Mouse (Mus musculus): ENCODE results near the gene Mif. TPM values are rescaled to one million over a fixed set of nuclear protein-coding genes. Genes with fewer than 3 reads are reported as not detected.

Mif gene
- polyA plus RNA-seq, 1 experiment from 2014 or later = 529 TPM

- Histone ChIP-seq H3K4me2 (replicated peaks; ENCODE audit: low read depth) (no peak overlapping the region), H3K27ac (ENCODE audit: low read depth, low read length) (no peak overlapping the region), H3K4me1 (replicated peaks; ENCODE audit: control insufficient read depth, insufficient read depth, low read length) (no peaks in the 10 kb centered on the region), H3K9me3 (ENCODE audit: control insufficient read depth) (no peaks in the 10 kb centered on the region), H3K27me3 (replicated peaks; ENCODE audit: control insufficient read depth, insufficient read depth, low read length) (no peaks in the 10 kb centered on the region), H3K4me3 (ENCODE audit: low read depth, low read length) (no peak overlapping the region), H3K9ac (ENCODE audit: low read depth, low read length) (no peak overlapping the region), H3K36me3 (ENCODE audit: control insufficient read depth, insufficient read depth) (no peaks in the 10 kb centered on the region)
- no peak for TF ChIP-seq CTCF (IDR thresholded peaks at IDR 0.05; ENCODE audit: low read depth)
- WGBS = 94% methylated on average over 8 of the region's 8 CpGs
- ATAC-seq = no peak
Observed at GRCm38 (mm10) chr10:75884742-75885141, 24.7 kb upstream of the Mif start.

DNA sequence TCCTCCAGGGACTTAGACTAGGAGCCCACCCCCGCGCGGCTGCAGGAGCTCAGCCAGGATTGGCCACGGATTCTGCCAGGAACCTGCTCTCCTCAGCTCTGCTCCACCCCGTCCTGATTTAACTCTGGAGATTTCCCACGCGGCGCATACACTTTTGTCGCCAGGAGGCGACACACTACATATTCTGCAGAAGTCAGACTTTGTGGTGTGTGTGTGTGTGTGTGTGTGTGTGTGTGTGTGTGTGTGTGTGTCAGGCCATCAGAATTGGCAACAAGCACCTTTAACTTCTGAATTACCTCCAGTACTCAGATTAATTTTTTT lies 23.2 kb upstream of the Mif start:
- Histone ChIP-seq H3K9ac (ENCODE audit: low read depth, low read length) (no peak overlapping the region), H3K4me2 (replicated peaks; ENCODE audit: low read depth) (peak overlapping the region; percentile 62), H3K27me3 (replicated peaks; ENCODE audit: control insufficient read depth, insufficient read depth, low read length) (no peaks in the 10 kb centered on the region), H3K27ac (ENCODE audit: low read depth, low read length) (no peak overlapping the region), H3K9me3 (ENCODE audit: control insufficient read depth) (no peaks in the 10 kb centered on the region), H3K4me1 (replicated peaks; ENCODE audit: control insufficient read depth, insufficient read depth, low read length) (no peaks in the 10 kb centered on the region), H3K4me3 (ENCODE audit: low read depth, low read length) (peak overlapping the region; percentile 21; the same call in 1 of the 2 replicates), H3K36me3 (ENCODE audit: control insufficient read depth, insufficient read depth) (no peaks in the 10 kb centered on the region)
- peak; percentile 75; the same call in 1 of the 2 replicates for ATAC-seq
- peak; percentile 82 for TF ChIP-seq CTCF (IDR thresholded peaks at IDR 0.05; ENCODE audit: low read depth)
- 2% methylated on average over 10 of the region's 10 CpGs for WGBS

DNA sequence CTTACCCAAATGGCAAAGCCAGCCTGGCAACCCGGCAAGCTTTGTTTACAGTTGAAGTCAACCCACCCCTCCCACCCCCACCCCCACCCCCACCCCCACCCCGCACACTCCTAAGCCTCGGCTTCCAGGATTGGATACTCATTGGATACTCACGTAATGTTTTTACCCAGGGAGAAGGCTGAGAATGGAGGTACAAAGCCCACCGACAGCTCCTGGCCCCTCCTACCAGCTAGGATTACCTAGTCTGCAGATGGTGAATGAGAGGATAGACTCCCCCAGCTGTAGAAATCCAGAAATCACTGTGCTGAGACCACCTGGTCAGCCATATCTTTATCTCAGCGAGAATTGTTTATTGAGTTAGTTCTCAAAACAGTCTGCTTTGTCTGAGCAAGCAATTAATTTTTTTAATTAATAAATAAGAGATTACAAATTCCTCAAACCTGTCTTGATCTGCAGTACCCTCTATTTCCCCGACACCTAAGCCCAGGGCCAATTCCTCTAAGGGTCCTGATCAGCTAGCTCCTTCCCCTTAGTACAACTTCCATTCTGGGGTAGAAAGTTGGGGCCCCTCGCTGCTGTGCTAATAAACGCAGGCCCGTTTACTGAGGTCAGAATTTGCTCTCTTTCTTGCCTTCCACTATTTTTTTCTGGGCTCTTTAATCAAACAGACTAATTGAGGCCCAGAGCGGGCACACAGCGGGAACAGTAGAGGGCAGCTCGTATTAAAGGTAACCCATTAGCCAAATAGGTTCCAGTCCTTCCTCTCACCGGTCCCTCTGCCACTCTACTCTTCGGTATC lies 22.6 kb upstream of the Mif start:
- Histone ChIP-seq H3K27me3 (replicated peaks; ENCODE audit: control insufficient read depth, insufficient read depth, low read length) (no peaks in the 10 kb centered on the region), H3K9ac (ENCODE audit: low read depth, low read length) (no peak overlapping the region), H3K4me1 (replicated peaks; ENCODE audit: control insufficient read depth, insufficient read depth, low read length) (no peaks in the 10 kb centered on the region), H3K4me2 (replicated peaks; ENCODE audit: low read depth) (peak overlapping the region; percentile 62), H3K4me3 (ENCODE audit: low read depth, low read length) (peak overlapping the region; percentile 21; the same call in 1 of the 2 replicates), H3K36me3 (ENCODE audit: control insufficient read depth, insufficient read depth) (no peaks in the 10 kb centered on the region), H3K27ac (ENCODE audit: low read depth, low read length) (no peak overlapping the region), H3K9me3 (ENCODE audit: control insufficient read depth) (no peaks in the 10 kb centered on the region)
- no peak for ATAC-seq
- WGBS = 12% methylated on average over 15 of the region's 15 CpGs
- TF ChIP-seq CTCF (IDR thresholded peaks at IDR 0.05; ENCODE audit: low read depth) = no peak

DNA sequence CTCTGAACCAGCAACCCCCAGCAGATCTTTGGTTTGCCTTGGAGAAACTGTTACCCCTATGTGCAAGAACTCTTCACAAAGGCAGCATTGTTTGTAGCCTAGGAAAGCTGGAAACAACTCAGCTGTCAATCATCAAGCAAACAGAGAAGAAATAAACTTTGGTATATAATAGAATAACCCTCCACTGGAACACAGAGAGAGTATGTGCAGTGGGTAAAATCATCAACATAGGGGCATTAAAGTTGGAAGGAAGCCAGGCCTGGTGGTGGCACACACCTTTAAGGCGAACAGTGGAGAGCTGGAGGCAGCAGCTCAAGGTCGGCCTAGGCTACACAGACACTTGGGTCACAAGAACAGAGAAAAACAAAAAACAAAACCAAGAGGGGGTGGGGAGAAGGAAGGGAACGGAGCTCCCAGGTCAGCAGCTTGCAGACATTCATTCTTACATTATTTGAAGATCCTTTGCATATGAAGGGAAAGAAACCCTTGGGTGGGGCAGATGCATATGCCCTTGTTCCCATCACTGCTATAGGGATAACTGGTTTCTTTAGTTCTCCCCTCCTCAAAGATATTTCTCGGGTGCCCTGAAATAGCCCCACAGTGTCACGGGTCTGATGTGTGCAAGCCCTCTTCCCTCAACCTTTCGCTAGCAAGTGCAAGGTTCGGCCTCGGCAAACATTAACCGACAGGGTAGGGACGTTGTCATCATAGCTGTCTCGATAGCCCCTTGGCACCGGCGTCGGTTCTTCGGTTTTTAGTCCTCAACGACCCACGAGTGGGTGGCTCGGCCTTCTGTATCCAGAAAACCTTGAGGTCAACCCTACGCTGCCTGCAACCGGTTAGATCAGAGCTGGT lies 21.8 kb upstream of the Mif start:
- H3K9ac ChIP-seq (ENCODE audit: low read depth, low read length) = no peak overlapping the region
- no peaks in the 10 kb centered on the region for H3K4me1 ChIP-seq (replicated peaks; ENCODE audit: control insufficient read depth, insufficient read depth, low read length)
- no peak overlapping the region for H3K27ac ChIP-seq (ENCODE audit: low read depth, low read length)
- H3K36me3 ChIP-seq (ENCODE audit: control insufficient read depth, insufficient read depth) = no peaks in the 10 kb centered on the region
- peak overlapping the region; percentile 62 for H3K4me2 ChIP-seq (replicated peaks; ENCODE audit: low read depth)
- 18% methylated on average over 20 of the region's 20 CpGs for WGBS
- H3K27me3 ChIP-seq (replicated peaks; ENCODE audit: control insufficient read depth, insufficient read depth, low read length) = no peaks in the 10 kb centered on the region
- ATAC-seq = 0 out of 2 replicates have a peak, but pooled peaks have one; percentile 35
- no peak for TF ChIP-seq CTCF (IDR thresholded peaks at IDR 0.05; ENCODE audit: low read depth)
- H3K9me3 ChIP-seq (ENCODE audit: control insufficient read depth) = no peaks in the 10 kb centered on the region
- H3K4me3 ChIP-seq (ENCODE audit: low read depth, low read length) = no peak overlapping the region

GRCm38 (mm10) chr10:75880771-75881577 lies 20.9 kb upstream of the Mif start:
- 52% methylated on average over 6 of the region's 6 CpGs for WGBS
- no peaks in the 10 kb centered on the region for H3K9me3 ChIP-seq (ENCODE audit: control insufficient read depth)
- H3K4me2 ChIP-seq (replicated peaks; ENCODE audit: low read depth) = no peak overlapping the region
- no peaks in the 10 kb centered on the region for H3K36me3 ChIP-seq (ENCODE audit: control insufficient read depth, insufficient read depth)
- no peaks in the 10 kb centered on the region for H3K27me3 ChIP-seq (replicated peaks; ENCODE audit: control insufficient read depth, insufficient read depth, low read length)
- TF ChIP-seq CTCF (IDR thresholded peaks at IDR 0.05; ENCODE audit: low read depth) = no peak
- no peak overlapping the region for H3K27ac ChIP-seq (ENCODE audit: low read depth, low read length)
- no peak for ATAC-seq
- no peaks in the 10 kb centered on the region for H3K4me1 ChIP-seq (replicated peaks; ENCODE audit: control insufficient read depth, insufficient read depth, low read length)
- no peak overlapping the region for H3K9ac ChIP-seq (ENCODE audit: low read depth, low read length)
- H3K4me3 ChIP-seq (ENCODE audit: low read depth, low read length) = no peak overlapping the region

GRCm38 (mm10) chr10:75880351-75880750 lies 20.3 kb upstream of the Mif start:
- 94% methylated on average over 10 of the region's 10 CpGs for WGBS

More at GRCm38 (mm10) chr10:75880351-75880750, 20.3 kb upstream of the Mif start:
- ATAC-seq = no peak
- H3K9me3 ChIP-seq (ENCODE audit: control insufficient read depth) = no peaks in the 10 kb centered on the region
- H3K36me3 ChIP-seq (ENCODE audit: control insufficient read depth, insufficient read depth) = no peaks in the 10 kb centered on the region
- H3K27me3 ChIP-seq (replicated peaks; ENCODE audit: control insufficient read depth, insufficient read depth, low read length) = no peaks in the 10 kb centered on the region
- TF ChIP-seq CTCF (IDR thresholded peaks at IDR 0.05; ENCODE audit: low read depth) = no peak
- H3K27ac ChIP-seq (ENCODE audit: low read depth, low read length) = no peak overlapping the region
- no peak overlapping the region for H3K9ac ChIP-seq (ENCODE audit: low read depth, low read length)
- H3K4me2 ChIP-seq (replicated peaks; ENCODE audit: low read depth) = no peak overlapping the region
- H3K4me1 ChIP-seq (replicated peaks; ENCODE audit: control insufficient read depth, insufficient read depth, low read length) = no peaks in the 10 kb centered on the region
- no peak overlapping the region for H3K4me3 ChIP-seq (ENCODE audit: low read depth, low read length)

Data from intestine, postnatal 0 days (tissue).